Mouse (Mus musculus) embryonic fibroblast, embryonic 13.5 days (primary cell): ENCODE measurements around the gene T.

Source experiments
- CTCF ChIP-seq: IDR thresholded peaks from 2 replicates; pipeline ENCODE4 v1.5.1; 2011; ENCODE audit warnings: mild to moderate bottlenecking, control low read depth, low read length, moderate library complexity, borderline replicate concordance; ENCODE audit not compliant: insufficient read depth
- POLR2A ChIP-seq: IDR thresholded peaks from 2 replicates; pipeline ENCODE4 v1.6.1; 2011; ENCODE audit warnings: low read depth, mild to moderate bottlenecking, control low read depth, low read length, moderate library complexity

GRCm38 (mm10) chr17:8448324-8448723 is 14.1 kb downstream of the T start:
- TF ChIP-seq POLR2A (no peak), CTCF (no peak)
